Mouse (Mus musculus): ENCODE measurements around the gene Olfr1211.

Gene Olfr1211

GRCm38 (mm10) chr2:88938011-88938410 is at the start of gene Olfr1211:
TSS of gene Olfr1211 (minus strand) at chr2:88938111.
- no peak for DNase-seq

- DNase-seq: no peak
Measured at GRCm38 (mm10) chr2:88980181-88980580, 42.3 kb upstream of the Olfr1211 start, which contains the start of gene Gm13762. TSS of gene Gm13762 (minus strand) at chr2:88980281.

- DNase-seq: no peak
Measured at GRCm38 (mm10) chr2:88953669-88954068, 15.8 kb upstream of the Olfr1211 start, which contains the start of gene Olfr1212. TSS of gene Olfr1212 (plus strand) at chr2:88953969.

GRCm38 (mm10) chr2:88915057-88915456 is 22.9 kb downstream of the Olfr1211 start, which contains the start of gene Olfr1209:
TSS of gene Olfr1209 (minus strand) at chr2:88915157.
- no peak for DNase-seq

- no peak for DNase-seq
Measured at GRCm38 (mm10) chr2:88902211-88902610, 35.7 kb downstream of the Olfr1211 start, which contains the start of gene Olfr1208. TSS of gene Olfr1208 (minus strand) at chr2:88902311.
